Mouse (Mus musculus): ENCODE results near the gene Rbp7. TPM values are rescaled to one million over a fixed set of nuclear protein-coding genes. Genes with fewer than 3 reads are reported as not detected.

The Rbp7 gene
- total RNA-seq, 2 experiments from 2014 or later: 76.3 to 81.1 TPM

GRCm38 (mm10) chr4:149415651-149416169, 39.1 kb downstream of the Rbp7 start:
- intact Hi-C loops (cut with DNase I): no loop called here
- no peak for DNase-seq

GRCm38 (mm10) chr4:149414259-149414658, 40.5 kb downstream of the Rbp7 start:
- intact Hi-C loops (cut with DNase I): no loop called here
- no peak for DNase-seq

- intact Hi-C loops (cut with DNase I): no loop called here
- no peak for DNase-seq
These were observed 45.0 kb downstream of the Rbp7 start for GRCm38 (mm10) chr4:149409759-149410158.

- no peak for DNase-seq
- intact Hi-C loops (cut with DNase I): no loop called here
These were observed 46.4 kb downstream of the Rbp7 start for GRCm38 (mm10) chr4:149408331-149408730.

- intact Hi-C loops (cut with DNase I): no loop called here
- no peak for DNase-seq
These were observed 47.3 kb downstream of the Rbp7 start for GRCm38 (mm10) chr4:149407461-149407860.

GRCm38 (mm10) chr4:149405713-149406443, 48.9 kb downstream of the Rbp7 start:
- intact Hi-C loops (cut with DNase I): no loop called here
- no peak for DNase-seq

- intact Hi-C loops (cut with DNase I): no loop called here
- no peak for DNase-seq
These were observed 49.9 kb downstream of the Rbp7 start for GRCm38 (mm10) chr4:149404640-149405465.

- intact Hi-C loops (cut with DNase I): no loop called here
These were observed 51.7 kb downstream of the Rbp7 start for GRCm38 (mm10) chr4:149403037-149403436.

GRCm38 (mm10) chr4:149401591-149401982, 53.2 kb downstream of the Rbp7 start:
- DNase-seq: peak in 1 of 2 experiments; percentile 55
- intact Hi-C loops (cut with DNase I): no loop called here

More at GRCm38 (mm10) chr4:149403037-149403436, 51.7 kb downstream of the Rbp7 start:
- no peak for DNase-seq

- DNase-seq: no peak
- intact Hi-C loops (cut with DNase I): no loop called here
These were observed 53.7 kb downstream of the Rbp7 start for GRCm38 (mm10) chr4:149400878-149401590.

Other genes with a start within 250 kb of the Rbp7 start
- 100 to 1,000 TPM; 148 to 157 TPM for gene Kif1b, start 147.3 kb downstream of the Rbp7 start, total RNA-seq (2021)
- gene Ube4b, start 28.2 kb downstream of the Rbp7 start, total RNA-seq (2021): 10 to 100 TPM; 48.6 to 50.6 TPM
- gene Tmem274, start 22.4 kb upstream of the Rbp7 start, total RNA-seq (2021): not detected
- gene Nmnat1, start 30.2 kb upstream of the Rbp7 start, total RNA-seq (2021): 10 to 100 TPM; 29.5 to 30.7 TPM
- gene Lzic, start 30.3 kb upstream of the Rbp7 start, total RNA-seq (2021): 10 to 100 TPM; 57.5 to 69.1 TPM
- gene Ctnnbip1, start 63.3 kb upstream of the Rbp7 start, total RNA-seq (2021): 10 to 100 TPM; 29.9 to 33.3 TPM
- 10 to 100 TPM; 89.5 to 92.1 TPM for gene Clstn1, start 131.5 kb upstream of the Rbp7 start, total RNA-seq (2021)
- gene Pik3cd, start 247.6 kb upstream of the Rbp7 start, total RNA-seq (2021): 1 to 10 TPM; 4.3 to 5.9 TPM